Mouse (Mus musculus): ENCODE measurements around the gene Nudcd2.
A peak's percentile ranks its signal among the peaks of the same experiment; 100 is the strongest.

Nudcd2 gene

DNA sequence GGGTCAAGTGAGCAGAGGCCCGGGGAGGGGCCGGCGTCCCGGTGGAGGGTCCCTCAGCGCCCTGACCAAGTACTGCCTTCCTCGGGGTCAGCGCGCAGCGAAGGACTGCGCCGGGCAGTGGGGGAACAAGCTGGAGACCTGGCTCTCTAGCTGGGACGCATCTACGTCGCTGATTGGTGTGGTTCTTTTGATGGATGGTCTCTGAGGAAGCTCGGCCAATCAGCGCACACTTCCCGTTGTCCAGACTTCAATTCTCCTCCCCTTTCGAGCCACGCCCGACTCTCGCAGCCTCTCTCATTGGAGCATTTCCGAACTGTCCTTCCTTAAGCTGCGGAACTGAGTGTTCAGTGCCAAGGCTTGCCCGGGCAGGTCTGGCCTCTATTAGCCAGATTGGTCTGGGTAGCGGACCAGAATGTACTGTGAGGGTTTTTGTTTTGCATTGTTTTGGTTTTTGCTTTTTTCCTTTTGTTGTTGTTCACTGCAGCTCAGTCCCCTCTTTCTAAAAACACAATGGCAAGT is 21.7 kb downstream of the Nudcd2 start, which contains the start of gene Ccng1:
Gene Ccng1 (minus strand): TSS at position 203 of the 519 bp plus-strand sequence.
- DNase-seq (ENCODE audit: low spot score), result peak; percentile 99

DNA sequence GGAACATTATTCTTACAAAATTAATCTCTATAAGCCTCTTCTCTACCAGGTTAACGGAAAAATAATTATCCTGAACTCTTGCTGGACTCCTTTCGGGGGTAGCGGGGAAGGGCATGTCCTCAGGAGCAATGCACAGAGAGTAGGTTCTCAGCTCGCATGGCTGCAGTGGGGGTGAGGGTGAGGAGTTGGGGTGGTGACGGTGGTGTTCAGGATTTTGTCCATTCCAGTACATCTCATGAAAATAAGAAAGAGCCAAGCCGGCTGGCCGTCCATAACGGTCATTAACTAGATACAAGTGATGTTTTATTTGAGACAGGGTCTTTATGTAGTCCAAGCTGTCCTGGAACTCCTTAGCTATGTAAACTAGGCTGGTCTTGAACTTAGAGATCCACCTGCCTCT is 22.5 kb downstream of the Nudcd2 start:
- DNase-seq (ENCODE audit: low spot score), result no peak

GRCm38 (mm10) chr11:40759896-40760295 is 26.4 kb downstream of the Nudcd2 start:
- DNase-seq (ENCODE audit: low spot score), result no peak

GRCm38 (mm10) chr11:40763395-40763794 is 29.9 kb downstream of the Nudcd2 start:
- DNase-seq (ENCODE audit: low spot score), result peak; percentile 17

DNA sequence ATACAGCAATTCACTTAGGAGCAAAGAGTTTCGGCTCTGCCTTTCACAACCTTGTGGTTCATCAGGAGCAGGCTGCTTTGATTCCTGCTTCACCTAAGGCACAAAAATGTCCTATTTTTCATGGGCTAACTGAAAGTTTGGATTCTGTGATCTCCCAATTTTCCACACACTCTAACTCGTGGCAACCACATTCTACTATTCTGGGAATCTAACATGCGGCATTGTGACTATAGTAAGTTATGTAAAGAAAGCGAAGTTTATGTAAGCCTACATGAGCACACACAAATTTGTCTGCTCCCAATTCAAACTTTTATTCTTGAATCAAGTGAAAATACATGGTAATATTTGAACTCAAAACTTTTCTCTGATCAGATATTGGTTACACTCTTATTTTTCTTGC is 31.2 kb downstream of the Nudcd2 start:
- DNase-seq (ENCODE audit: low spot score), result no peak

DNA sequence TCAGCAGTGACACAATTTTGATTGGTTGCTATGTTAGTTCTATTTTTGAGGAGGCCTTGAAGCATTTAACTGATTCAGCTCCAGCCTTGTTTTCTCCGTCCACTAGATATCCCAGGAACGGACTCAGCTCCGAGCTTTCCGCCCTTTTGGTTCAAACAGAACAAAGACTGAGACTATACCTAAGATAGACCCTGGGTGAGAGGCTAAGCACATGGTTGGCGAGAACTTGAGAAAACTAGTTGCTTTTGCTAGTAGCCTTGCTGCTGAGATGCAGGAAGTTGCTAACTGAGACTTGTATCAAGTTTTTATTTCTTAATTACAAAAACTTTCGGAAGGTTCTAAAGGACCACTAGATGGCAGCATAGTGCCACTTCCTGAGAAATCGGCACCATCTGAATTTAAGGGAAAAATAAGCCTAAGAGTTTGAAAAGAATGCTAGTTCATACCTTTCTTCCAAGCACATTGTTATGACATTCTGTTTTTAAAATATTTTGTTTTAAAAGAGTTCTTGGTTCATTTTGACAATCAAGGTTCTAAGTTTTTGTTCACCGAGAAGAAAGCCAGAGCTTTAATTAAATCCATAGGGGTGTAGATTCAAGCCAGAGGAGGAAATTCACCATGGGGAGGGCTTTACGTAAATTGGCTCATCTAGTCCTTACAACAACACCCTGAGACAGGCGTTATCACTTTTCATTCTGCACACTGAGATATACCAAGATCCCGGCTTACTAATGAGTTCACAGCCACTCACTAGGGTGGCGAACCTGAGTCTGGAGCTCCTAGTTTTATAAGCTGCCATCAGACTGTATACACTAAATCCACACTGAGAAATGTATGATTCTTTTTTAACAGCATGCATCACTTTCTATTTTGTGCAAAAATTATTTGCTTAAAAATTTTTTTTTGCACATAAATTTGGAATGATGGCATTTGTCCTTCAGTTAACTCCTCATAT is 42.1 kb downstream of the Nudcd2 start:
- DNase-seq (ENCODE audit: low spot score), result peak; percentile 70

GRCm38 (mm10) chr11:40781857-40782256 is 48.4 kb downstream of the Nudcd2 start:
- DNase-seq (ENCODE audit: low spot score), result no peak

DNA sequence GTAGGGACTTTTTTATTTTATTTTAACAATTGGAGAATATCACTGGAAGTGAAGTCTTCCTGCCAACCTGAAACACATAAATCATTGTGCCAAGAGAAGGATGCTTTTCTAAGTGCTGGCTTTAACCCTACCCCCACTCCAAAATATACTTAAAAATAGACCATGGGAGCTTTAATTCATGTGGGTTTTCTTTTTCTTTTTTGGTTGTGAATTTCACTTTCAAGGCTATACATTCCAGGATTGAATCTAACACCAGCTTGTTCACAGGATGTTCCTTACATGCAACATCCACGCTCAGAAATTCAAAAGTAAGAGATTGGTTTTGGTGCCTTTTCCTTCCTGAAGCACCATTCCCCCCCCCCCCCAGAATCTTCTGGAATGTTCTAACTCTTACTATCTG is 49.9 kb downstream of the Nudcd2 start:
- no peak for DNase-seq (ENCODE audit: low spot score)

GRCm38 (mm10) chr11:40784326-40784725 is 50.9 kb downstream of the Nudcd2 start:
- no peak for DNase-seq (ENCODE audit: low spot score)

DNA sequence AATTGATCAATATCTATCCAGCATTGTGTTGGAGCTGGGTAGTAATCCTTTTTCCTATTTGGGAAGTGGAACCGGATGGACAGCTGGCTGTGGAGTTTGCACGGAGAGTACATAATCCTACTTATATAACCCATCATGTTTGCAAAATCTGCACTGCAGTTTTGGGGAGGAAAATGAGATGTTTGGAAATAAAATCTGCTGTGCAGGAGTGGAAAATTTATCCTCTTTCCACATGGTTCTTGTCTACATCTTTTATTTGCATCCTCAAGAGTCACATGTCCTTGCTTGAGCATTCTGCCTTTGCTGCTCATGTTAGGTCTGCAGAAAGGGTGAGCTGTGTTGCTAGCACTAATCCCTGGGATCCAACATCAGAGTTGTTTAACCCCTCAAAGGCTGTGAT is 53.4 kb downstream of the Nudcd2 start:
- no peak for DNase-seq (ENCODE audit: low spot score)
